Mouse (Mus musculus) cerebellum, postnatal 14 days (tissue): ENCODE results near the gene Ssh2.

Experiments
- DNase-seq, 2 experiments: peaks; one replicate each; pipeline ENCODE4 v3.0.0; 2021; ENCODE audit warnings: mixed read lengths in 2 of 2

Ssh2 gene

GRCm38 (mm10) chr11:77215951-77216760 is at the start of gene Ssh2:
Gene Ssh2, plus strand, starts transcription at chr11:77216287.
- peak; percentile 91 to 92 for DNase-seq

DNA sequence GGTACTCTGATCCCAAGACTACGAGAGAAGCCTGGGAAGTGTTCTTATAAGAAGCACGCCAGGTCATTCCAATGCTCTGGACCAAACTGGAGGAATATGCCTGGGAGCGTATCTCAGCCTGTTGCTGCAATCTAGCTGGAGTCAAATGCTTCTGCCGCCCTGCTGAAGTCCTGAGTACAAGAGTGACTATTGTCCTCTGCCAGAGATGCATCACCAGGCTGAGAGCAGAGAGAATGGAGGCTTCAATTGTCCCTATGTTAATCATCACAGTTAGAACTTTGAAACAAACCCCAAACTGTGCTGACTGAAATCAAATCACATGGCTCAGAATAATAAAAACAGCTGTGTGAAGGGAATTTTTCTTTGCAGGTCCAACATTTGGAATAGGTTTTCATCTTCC is 42.4 kb upstream of the Ssh2 start:
- no peak for DNase-seq

DNA sequence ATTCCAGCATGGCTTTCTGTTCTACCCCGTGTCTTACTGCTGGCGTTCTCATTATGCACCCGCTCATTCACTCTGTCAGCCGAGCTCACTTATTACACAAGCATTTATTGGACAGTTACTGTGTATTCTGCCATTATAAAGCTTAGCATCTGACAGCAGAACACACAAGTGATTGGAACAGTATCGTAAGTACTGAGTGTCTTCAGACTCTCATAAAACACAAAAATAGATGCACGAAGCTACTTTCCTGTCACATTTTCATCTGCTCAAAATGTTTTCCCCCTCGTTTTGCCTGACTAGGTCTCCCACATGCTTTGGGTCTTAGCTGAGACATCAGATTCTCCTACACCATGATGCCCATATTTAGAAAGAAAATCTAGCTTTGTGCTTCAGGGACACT is 41.6 kb upstream of the Ssh2 start:
- no peak for DNase-seq

GRCm38 (mm10) chr11:77179771-77180170 is 36.3 kb upstream of the Ssh2 start:
- no peak for DNase-seq

- peak; percentile 76 to 78 for DNase-seq
These were observed 35.2 kb upstream of the Ssh2 start for GRCm38 (mm10) chr11:77180886-77181285.

DNA sequence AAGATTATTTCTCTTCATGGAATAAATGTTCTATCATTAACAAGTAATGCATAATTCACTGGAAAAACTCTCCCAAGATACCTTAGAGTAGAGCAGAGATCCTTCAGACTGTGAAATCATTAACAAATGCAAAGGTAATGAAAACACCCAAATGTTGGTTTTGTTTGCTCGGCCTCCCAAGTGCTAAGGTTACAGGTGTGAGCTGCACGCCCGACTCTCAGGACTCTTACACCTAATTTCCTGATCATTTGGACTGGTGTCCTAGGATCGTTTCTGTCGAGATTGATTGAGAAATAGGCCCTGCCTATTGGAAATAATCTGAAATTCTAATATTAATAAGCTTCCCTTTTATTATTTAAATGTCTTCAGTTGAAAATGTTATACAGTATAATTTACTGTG is 34.6 kb upstream of the Ssh2 start:
- DNase-seq, result no peak

DNA sequence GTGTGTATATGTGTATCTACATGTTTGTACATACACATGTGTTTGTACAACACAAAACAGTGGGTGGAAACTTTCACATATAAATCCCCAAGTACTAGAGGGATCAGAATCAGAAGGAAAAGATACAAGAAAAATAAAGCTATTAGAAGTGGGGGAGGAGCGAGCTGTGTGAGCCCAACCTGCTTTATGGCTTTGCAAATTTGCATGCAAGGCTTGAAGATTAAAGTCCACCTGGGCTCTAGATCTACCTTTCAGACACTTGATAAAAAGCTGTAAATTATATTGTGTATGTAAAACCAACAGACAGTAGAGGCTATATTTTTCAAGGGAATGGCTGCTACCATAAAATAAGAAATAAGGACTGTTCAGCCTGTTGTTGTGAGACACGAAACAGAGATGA is 34.0 kb upstream of the Ssh2 start:
- no peak for DNase-seq

DNA sequence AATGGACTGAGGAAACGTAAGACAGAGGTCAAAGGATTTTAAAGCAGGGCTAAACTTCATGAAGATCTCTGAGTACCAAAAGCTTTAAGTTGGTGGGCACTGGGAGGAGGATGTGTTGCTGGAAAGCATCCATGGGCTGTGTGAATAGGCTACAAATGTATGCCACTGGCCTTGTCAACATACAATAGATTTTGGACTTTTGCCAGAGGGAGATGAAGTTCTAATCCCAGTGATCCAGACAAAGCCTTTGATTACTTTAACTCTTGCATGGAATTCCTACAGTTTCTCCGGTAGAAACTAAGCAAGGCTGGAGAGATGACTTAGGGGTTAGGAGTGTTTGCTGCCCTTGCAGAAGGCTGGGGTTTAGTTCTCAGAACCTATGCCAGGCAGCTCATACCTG is 33.5 kb upstream of the Ssh2 start:
- no peak for DNase-seq

GRCm38 (mm10) chr11:77184926-77185325 is 31.2 kb upstream of the Ssh2 start:
- DNase-seq, result no peak

DNA sequence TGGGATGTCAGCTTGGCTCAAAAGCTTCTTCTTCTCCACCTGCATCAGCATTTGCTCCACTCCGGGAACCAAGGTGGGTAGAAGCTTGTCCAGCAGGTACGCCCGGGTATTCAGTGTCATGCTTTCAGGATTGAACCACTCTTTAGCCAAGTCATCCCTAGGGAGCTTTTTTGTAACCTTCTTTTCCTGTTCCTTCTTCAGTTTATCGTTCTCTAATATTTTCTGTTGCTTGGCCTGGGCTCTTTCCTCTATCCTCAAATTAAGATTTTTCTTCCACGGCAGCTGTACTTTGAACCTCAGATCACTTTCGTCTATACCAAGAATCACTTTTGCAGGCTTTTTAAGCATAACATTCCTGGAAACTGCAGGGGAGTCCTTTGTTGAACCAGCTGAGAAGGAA is 27.2 kb upstream of the Ssh2 start, which contains the start of gene Efcab5:
TSS of gene Efcab5 (minus strand) at position 101 of the 400 bp plus-strand sequence.
- no peak for DNase-seq

- no peak for DNase-seq
These were observed 22.7 kb upstream of the Ssh2 start for GRCm38 (mm10) chr11:77193410-77193809.

GRCm38 (mm10) chr11:77193941-77194553 is 22.0 kb upstream of the Ssh2 start:
- no peak for DNase-seq

DNA sequence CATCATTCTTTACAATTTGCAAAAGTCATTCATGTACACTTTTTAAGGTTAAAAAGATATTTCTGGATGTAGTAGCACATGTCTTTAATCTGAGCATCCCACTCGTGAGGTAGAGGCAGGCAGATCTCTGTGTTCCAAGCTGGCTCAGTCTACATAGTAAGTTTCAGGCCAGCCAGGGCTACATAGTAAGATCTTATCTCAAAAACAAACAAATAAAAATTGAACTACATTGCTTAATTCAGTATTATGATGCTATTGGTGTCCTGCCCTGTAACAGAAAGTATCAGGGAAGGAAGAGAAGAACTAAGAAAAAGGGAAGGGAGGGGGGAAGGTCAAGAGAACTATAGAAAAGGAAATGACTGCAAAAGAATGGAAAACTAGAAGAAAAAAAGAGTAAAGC is 21.3 kb upstream of the Ssh2 start:
- DNase-seq, result no peak

GRCm38 (mm10) chr11:77195360-77196109 is 20.6 kb upstream of the Ssh2 start:
- no peak for DNase-seq

DNA sequence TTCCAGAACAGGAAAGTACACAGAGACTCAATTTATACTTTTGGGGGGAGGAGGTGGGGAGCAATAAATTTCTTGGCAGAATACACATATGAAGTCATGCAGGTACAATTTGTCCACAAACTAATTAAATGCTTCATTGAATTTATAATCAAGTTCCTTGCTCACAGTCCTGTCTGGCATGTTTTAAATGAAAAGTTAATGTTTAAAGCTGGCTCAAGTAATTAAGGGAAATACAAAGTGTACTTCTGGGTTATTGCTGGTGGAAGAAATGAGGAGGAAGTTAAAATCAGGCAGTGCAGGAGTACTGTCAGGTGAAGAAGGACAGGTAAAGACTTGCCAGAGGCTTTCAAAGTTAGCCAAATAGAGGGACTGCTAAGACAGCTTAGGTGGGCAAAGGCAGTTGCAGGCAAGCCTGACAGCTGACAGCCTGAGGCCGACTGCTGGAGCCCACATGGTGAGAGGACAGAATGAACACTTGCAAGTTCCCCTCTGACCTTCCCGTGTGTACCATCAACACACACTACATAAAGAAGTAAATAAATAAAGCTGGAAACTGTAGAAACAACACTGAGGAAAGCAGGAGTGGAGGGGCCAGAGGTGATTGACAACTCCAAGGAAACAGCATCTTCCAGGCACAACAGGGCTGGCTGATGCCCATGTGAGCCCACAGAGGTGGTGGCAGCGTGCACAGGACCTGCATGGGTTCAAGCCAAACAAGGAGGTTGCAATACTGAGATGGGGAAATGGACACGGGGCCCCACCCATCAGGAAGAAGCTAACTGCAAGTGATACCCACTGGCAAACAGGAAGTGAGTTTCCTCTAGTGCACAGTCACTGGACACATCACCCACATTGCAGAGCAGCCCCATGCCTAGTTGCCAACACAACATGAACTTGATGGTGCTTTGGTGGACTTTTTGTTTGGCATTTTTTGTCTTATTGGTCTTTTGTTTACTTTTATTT is 19.6 kb upstream of the Ssh2 start:
- DNase-seq, result no peak

DNA sequence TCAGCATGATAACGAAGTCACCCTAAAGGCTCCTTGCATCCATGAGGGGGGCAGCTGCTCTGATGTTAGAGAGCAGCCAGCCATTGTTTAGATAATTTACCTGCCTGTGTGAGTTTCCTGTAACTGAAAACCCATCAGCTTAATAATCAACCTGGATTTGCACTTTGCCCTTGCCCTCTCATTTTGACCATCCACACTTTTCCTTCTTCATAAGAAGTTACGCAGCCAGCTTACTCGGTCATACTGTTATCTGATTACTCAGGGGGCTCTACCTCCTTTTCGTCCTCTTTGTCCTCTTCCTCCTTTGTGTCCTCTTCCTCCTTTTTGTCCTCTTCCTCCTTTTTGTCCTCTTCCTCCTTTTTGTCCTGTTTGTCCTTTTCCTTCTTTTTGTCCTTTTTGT is 16.5 kb upstream of the Ssh2 start:
- DNase-seq, result no peak

DNA sequence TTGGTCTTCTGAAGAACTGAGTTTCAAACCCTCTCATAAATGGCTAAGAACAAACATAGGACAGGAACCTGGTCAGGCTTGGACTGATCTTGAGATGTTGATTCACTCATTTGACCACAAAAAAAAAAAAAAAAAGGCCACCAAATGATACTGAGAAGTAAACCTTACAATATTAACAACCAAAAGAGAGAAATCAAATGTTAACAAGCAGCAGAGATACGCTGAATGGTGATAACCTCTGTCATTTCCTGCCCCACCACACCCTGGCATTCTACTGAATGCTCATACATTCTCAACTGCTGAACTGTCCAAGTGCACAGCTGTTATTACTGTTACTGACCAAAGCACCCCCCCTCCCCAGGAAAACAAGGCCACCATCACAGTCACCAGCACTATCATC is 15.4 kb upstream of the Ssh2 start:
- no peak for DNase-seq

DNA sequence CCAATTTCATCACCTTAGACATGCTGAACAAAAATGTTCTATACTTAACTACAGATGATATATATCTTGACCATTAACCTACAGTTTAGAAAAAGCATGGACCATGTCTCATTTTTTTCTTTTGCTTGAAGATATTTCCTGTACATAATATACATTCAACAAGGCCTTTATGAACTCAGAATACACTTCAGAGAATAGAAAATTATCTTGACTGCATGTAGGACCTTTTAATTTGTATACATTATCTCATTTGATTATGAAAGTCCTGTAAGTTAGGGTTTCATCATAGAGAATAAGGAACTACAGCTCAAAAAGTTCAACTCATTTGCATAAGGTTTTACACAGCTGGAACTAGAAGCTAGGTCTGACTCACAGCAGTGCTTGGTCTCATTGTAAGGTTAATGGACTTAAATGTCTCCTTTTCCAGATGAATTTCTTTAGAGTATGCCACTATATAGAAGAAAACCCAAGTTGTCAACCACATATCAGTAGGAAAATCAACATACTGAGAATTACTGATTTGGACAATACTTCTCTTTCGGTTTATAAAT is 1.9 kb upstream of the Ssh2 start:
- DNase-seq, result no peak

DNA sequence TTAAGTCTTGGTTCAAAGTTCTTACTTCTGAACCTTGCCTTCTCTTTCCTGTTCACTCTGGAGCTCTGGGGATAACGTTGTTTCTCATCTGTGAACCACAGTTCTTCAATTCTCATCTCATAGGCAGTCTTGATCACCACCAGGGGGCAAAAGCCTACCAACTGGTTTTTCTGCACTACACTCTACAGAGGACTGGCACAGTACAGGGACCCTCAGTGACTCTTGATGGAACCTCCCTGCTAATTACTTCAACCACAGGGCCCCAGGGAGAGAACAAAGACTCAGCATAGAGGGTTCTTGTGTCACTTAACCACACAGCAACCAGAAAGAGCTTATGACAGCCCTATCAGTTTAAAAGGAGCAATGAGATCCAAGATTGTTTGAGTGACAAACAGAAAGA is 1.3 kb upstream of the Ssh2 start:
- peak; percentile 70 to 73 for DNase-seq

GRCm38 (mm10) chr11:77215483-77215882 is 604 bp upstream of the Ssh2 start:
- no peak for DNase-seq

GRCm38 (mm10) chr11:77216761-77217130 is 659 bp downstream of the Ssh2 start:
- DNase-seq, result no peak

- DNase-seq, result no peak
These were observed 14.7 kb downstream of the Ssh2 start for GRCm38 (mm10) chr11:77230765-77231164.
